ENCODE assay signal across 15 mouse cellular contexts in genomic region chr16:10599888-10600740, GRCm38 (mm10). TPM values are rescaled to one million over a fixed set of nuclear protein-coding genes. Genes with fewer than 3 reads are reported as not detected.
A peak's percentile ranks its signal among the peaks of the same experiment; 100 is the strongest.
DNase-seq lines count a peak whose midpoint lies in the region; ATAC-seq and TF ChIP-seq lines count a peak whose summit lies in the region.
"Had no signal": no experiment of that assay in that cellular context is flagged by ENCODE, and none has a peak within 500 bp of the region (broad histone marks: within the 10 kb centered on the region; RNA-seq: fewer than 3 reads in every experiment).

No protein-coding gene starts in this region.

- no peak for TF ChIP-seq CTCF in gastrocnemius, adult 2 months (IDR thresholded peaks at IDR 0.05)

- DNase-seq in neural tube, embryonic 11.5 days (ENCODE audit: low spot score): peak; percentile 42
- no peak for DNase-seq in neural tube, embryonic 10.5 days (ENCODE audit: extremely low spot score, low spot score)
- peak; percentile 18 for DNase-seq in brain, embryonic 18.5 days (ENCODE audit: low read depth, low spot score)
- peak; percentile 27 for DNase-seq in hindbrain, embryonic 14.5 days (ENCODE audit: low spot score)
- DNase-seq in gastrocnemius, adult 2 months: no peak
- no peak for DNase-seq in frontal cortex, postnatal 36 days (ENCODE audit: low spot score in 2 of 2)
- DNase-seq: heart, adult 2 months; heart, postnatal 14 days; kidney, adult 9 months; layer of hippocampus, adult 9-11 months; lung, postnatal 4 days; right cerebral cortex, postnatal 25 days had no signal

- H3K9me3 ChIP-seq in neural tube, embryonic 11.5 days (ENCODE audit: control insufficient read depth, low read length): no peaks in the 10 kb centered on the region
- H3K9me3 ChIP-seq in hindbrain, embryonic 14.5 days (ENCODE audit: control insufficient read depth, low read length): no peaks in the 10 kb centered on the region
- H3K9me3 ChIP-seq in neural tube, embryonic 13.5 days: no peaks in the 10 kb centered on the region
- H3K9me3 ChIP-seq: stomach, embryonic 15.5 days had no signal

- 0 out of 2 replicates have a peak overlapping the region, but pooled peaks have one; percentile 23 for H3K27ac ChIP-seq in neural tube, embryonic 11.5 days (ENCODE audit: low read depth, low read length)
- H3K27ac ChIP-seq in hindbrain, embryonic 14.5 days: peak overlapping the region; percentile 75
- peak overlapping the region; percentile 76 for H3K27ac ChIP-seq in neural tube, embryonic 13.5 days (replicated peaks)
- H3K27ac ChIP-seq in gastrocnemius, adult 2 months: no peak overlapping the region
- H3K27ac ChIP-seq: heart, adult 2 months; stomach, embryonic 15.5 days had no signal

- 68% methylated on average over 5 of the region's 5 CpGs for WGBS in neural tube, embryonic 11.5 days
- 52% methylated on average over 5 of the region's 5 CpGs for WGBS in hindbrain, embryonic 14.5 days
- 60% methylated on average over 5 of the region's 5 CpGs for WGBS in neural tube, embryonic 13.5 days

- peak; percentile 63; the same call in 1 of the 2 replicates for ATAC-seq in neural tube, embryonic 11.5 days (ENCODE audit: insufficient read depth, low FRiP score, low TSS enrichment)
- peak; percentile 80 for ATAC-seq in hindbrain, embryonic 14.5 days (ENCODE audit: low FRiP score)
- ATAC-seq in neural tube, embryonic 13.5 days (ENCODE audit: low read depth): peak; percentile 84
- no peak for ATAC-seq in megakaryocyte-erythroid progenitor cell, adult 5-6 weeks (replicated peaks; ENCODE audit: low FRiP score, low TSS enrichment, poor library complexity, severe bottlenecking)

- H3K36me3 ChIP-seq in neural tube, embryonic 11.5 days (ENCODE audit: control insufficient read depth, insufficient read depth, low read length): no peaks in the 10 kb centered on the region; the same call in 1 of the 2 replicates
- H3K36me3 ChIP-seq in hindbrain, embryonic 14.5 days (replicated peaks; ENCODE audit: control insufficient read depth, insufficient read depth): peaks cover 25% of the 10 kb centered on the region
- peaks cover 52% of the 10 kb centered on the region for H3K36me3 ChIP-seq in neural tube, embryonic 13.5 days
- H3K36me3 ChIP-seq: stomach, embryonic 15.5 days had no signal

- no peak overlapping the region for H3K4me3 ChIP-seq in neural tube, embryonic 11.5 days (ENCODE audit: low read depth, low read length)
- H3K4me3 ChIP-seq in hindbrain, embryonic 14.5 days (replicated peaks; ENCODE audit: low read length): no peak overlapping the region
- no peak overlapping the region for H3K4me3 ChIP-seq in neural tube, embryonic 13.5 days
- H3K4me3 ChIP-seq in gastrocnemius, adult 2 months: no peak overlapping the region
- H3K4me3 ChIP-seq: heart, adult 2 months; stomach, embryonic 15.5 days had no signal

- no peaks in the 10 kb centered on the region for H3K27me3 ChIP-seq in neural tube, embryonic 11.5 days (ENCODE audit: control insufficient read depth, insufficient read depth, low read length)
- no peaks in the 10 kb centered on the region for H3K27me3 ChIP-seq in hindbrain, embryonic 14.5 days (ENCODE audit: control insufficient read depth, insufficient read depth, low read length)
- H3K27me3 ChIP-seq in neural tube, embryonic 13.5 days: no peaks in the 10 kb centered on the region
- H3K27me3 ChIP-seq: stomach, embryonic 15.5 days had no signal

- intact Hi-C loops in gastrocnemius, adult 2 months (cut with DNase I): no loop called here

- H3K4me2 ChIP-seq in neural tube, embryonic 11.5 days (ENCODE audit: low read depth): no peak overlapping the region
- no peak overlapping the region for H3K4me2 ChIP-seq in hindbrain, embryonic 14.5 days (replicated peaks)
- no peak overlapping the region for H3K4me2 ChIP-seq in neural tube, embryonic 13.5 days
- H3K4me2 ChIP-seq: stomach, embryonic 15.5 days had no signal

- peaks cover 2% of the 10 kb centered on the region; the same call in 1 of the 2 replicates for H3K4me1 ChIP-seq in neural tube, embryonic 11.5 days (ENCODE audit: control insufficient read depth, insufficient read depth, low read length)
- H3K4me1 ChIP-seq in hindbrain, embryonic 14.5 days (replicated peaks; ENCODE audit: control insufficient read depth, insufficient read depth, low read length): 0 out of 2 replicates have a peak, but pooled peaks cover 6% of the 10 kb centered on the region
- H3K4me1 ChIP-seq in neural tube, embryonic 13.5 days (replicated peaks): peaks cover 10% of the 10 kb centered on the region; the same call in 1 of the 2 replicates
- H3K4me1 ChIP-seq: stomach, embryonic 15.5 days had no signal

- H3K9ac ChIP-seq in neural tube, embryonic 11.5 days (ENCODE audit: low read length): no peak overlapping the region
- no peak overlapping the region for H3K9ac ChIP-seq in hindbrain, embryonic 14.5 days
- no peak overlapping the region for H3K9ac ChIP-seq in neural tube, embryonic 13.5 days
- H3K9ac ChIP-seq: stomach, embryonic 15.5 days had no signal

RNA-seq across cellular contexts. Expression of gene Clec16a, which starts 55.0 kb away (rescaled TPM):
- polyA plus RNA-seq in neural tube, embryonic 11.5 days (2014; fragmentation: Nextera tagmentation; extraction: Ambion mirVana): 41.4 and 44.0 TPM in 2 replicates
- polyA plus RNA-seq in hindbrain, embryonic 14.5 days (2014; fragmentation: Nextera tagmentation; extraction: Ambion mirVana): 67.1 and 68.7 TPM in 2 replicates
- 68.7 and 69.0 TPM in 2 replicates for polyA plus RNA-seq in neural tube, embryonic 13.5 days (2015; fragmentation: Nextera tagmentation; extraction: Ambion mirVana)
- 10 to 100 TPM; 60.6 to 72.7 TPM for total RNA-seq in gastrocnemius, adult 2 months (2021)
- 13.2 and 20.9 TPM in 2 replicates for total RNA-seq in megakaryocyte-erythroid progenitor cell, adult 5-6 weeks (2014; fragmentation: Nextera tagmentation)
- 6.3 and 13.6 TPM in 2 replicates for total RNA-seq in megakaryocyte-erythroid progenitor cell, adult 5-6 weeks (2017)

RNA-seq across cellular contexts. Expression of gene Dexi, which starts 57.3 kb away (rescaled TPM):
- 24.1 and 28.2 TPM in 2 replicates for polyA plus RNA-seq in neural tube, embryonic 11.5 days (2014; fragmentation: Nextera tagmentation; extraction: Ambion mirVana)
- polyA plus RNA-seq in hindbrain, embryonic 14.5 days (2014; fragmentation: Nextera tagmentation; extraction: Ambion mirVana): 25.0 and 26.0 TPM in 2 replicates
- 19.1 and 21.8 TPM in 2 replicates for polyA plus RNA-seq in neural tube, embryonic 13.5 days (2015; fragmentation: Nextera tagmentation; extraction: Ambion mirVana)
- 10 to 100 TPM; 43.7 to 43.9 TPM for total RNA-seq in gastrocnemius, adult 2 months (2021)
- 12.5 and 13.2 TPM in 2 replicates for total RNA-seq in megakaryocyte-erythroid progenitor cell, adult 5-6 weeks (2014; fragmentation: Nextera tagmentation)
- 1.8 and 3.2 TPM in 2 replicates for total RNA-seq in megakaryocyte-erythroid progenitor cell, adult 5-6 weeks (2017)

Comparison
In these comparisons a context has a peak if more than half of its experiments do, and no peak if none do; other contexts are left out.
1. DNase-seq: peak in neural tube, embryonic 11.5 days (single experiment), brain, embryonic 18.5 days (single experiment) and hindbrain, embryonic 14.5 days (single experiment); none in neural tube, embryonic 10.5 days (single experiment), gastrocnemius, adult 2 months (single experiment) and frontal cortex, postnatal 36 days (0 of 2).